Mouse (Mus musculus): ENCODE measurements around the gene Brms1.
A peak's percentile ranks its signal among the peaks of the same experiment; 100 is the strongest.

Gene Brms1

GRCm38 (mm10) chr19:5037678-5038571, 3.2 kb upstream of the Brms1 start:
- peak; percentile 78 for DNase-seq (ENCODE audit: extremely low read depth, insufficient read length, low spot score)

GRCm38 (mm10) chr19:5038709-5039156, 2.4 kb upstream of the Brms1 start, which contains the start of the genes B4gat1 and AC124502.3:
B4gat1 (plus strand) TSS chr19:5038826.
AC124502.3 (plus strand) TSS chr19:5038891.
- peak; percentile 92 for DNase-seq (ENCODE audit: extremely low read depth, insufficient read length, low spot score)

GRCm38 (mm10) chr19:5039301-5040114, 1.6 kb upstream of the Brms1 start:
- DNase-seq (ENCODE audit: extremely low read depth, insufficient read length, low spot score) = no peak

GRCm38 (mm10) chr19:5041588-5041987, 434 bp downstream of the Brms1 start:
- no peak for DNase-seq (ENCODE audit: extremely low read depth, insufficient read length, low spot score)

GRCm38 (mm10) chr19:5045531-5045930, 4.4 kb downstream of the Brms1 start:
- peak; percentile 46 for DNase-seq (ENCODE audit: extremely low read depth, insufficient read length, low spot score)

GRCm38 (mm10) chr19:5048138-5049056, 7.2 kb downstream of the Brms1 start:
- DNase-seq (ENCODE audit: extremely low read depth, insufficient read length, low spot score) = no peak

- DNase-seq (ENCODE audit: extremely low read depth, insufficient read length, low spot score) = no peak
Measured at GRCm38 (mm10) chr19:5049325-5049724, 8.2 kb downstream of the Brms1 start.

- peak; percentile 98 for DNase-seq (ENCODE audit: extremely low read depth, insufficient read length, low spot score)
Measured at GRCm38 (mm10) chr19:5050047-5050905, 9.1 kb downstream of the Brms1 start, which contains the start of gene Rin1. Rin1 (plus strand) TSS chr19:5050481.

- no peak for DNase-seq (ENCODE audit: extremely low read depth, insufficient read length, low spot score)
Measured at GRCm38 (mm10) chr19:5051031-5051430, 9.9 kb downstream of the Brms1 start.

- DNase-seq (ENCODE audit: extremely low read depth, insufficient read length, low spot score) = peak; percentile 34
Measured at GRCm38 (mm10) chr19:5051515-5051914, 10.4 kb downstream of the Brms1 start.

GRCm38 (mm10) chr19:5052166-5052822, 11.1 kb downstream of the Brms1 start:
- DNase-seq (ENCODE audit: extremely low read depth, insufficient read length, low spot score) = peak; percentile 51

GRCm38 (mm10) chr19:5052853-5053252, 11.7 kb downstream of the Brms1 start:
- no peak for DNase-seq (ENCODE audit: extremely low read depth, insufficient read length, low spot score)

- DNase-seq (ENCODE audit: extremely low read depth, insufficient read length, low spot score) = peak; percentile 83
Measured at GRCm38 (mm10) chr19:5053909-5054308, 12.8 kb downstream of the Brms1 start.

- no peak for DNase-seq (ENCODE audit: extremely low read depth, insufficient read length, low spot score)
Measured at GRCm38 (mm10) chr19:5056251-5056650, 15.1 kb downstream of the Brms1 start.

GRCm38 (mm10) chr19:5057876-5058775, 17.0 kb downstream of the Brms1 start:
- DNase-seq (ENCODE audit: extremely low read depth, insufficient read length, low spot score) = peak; percentile 58

GRCm38 (mm10) chr19:5058801-5059771, 17.9 kb downstream of the Brms1 start:
- peak; percentile 63 for DNase-seq (ENCODE audit: extremely low read depth, insufficient read length, low spot score)

Measured in 3134 (cell line).